Mouse (Mus musculus): ENCODE data around the gene Gm5767. TPM values are rescaled to one million over a fixed set of nuclear protein-coding genes. Genes with fewer than 3 reads are reported as not detected.

The Gm5767 gene
- polyA plus RNA-seq (2014; fragmentation: Illumina TruSeq; extraction: RNeasy Lipid Tissue Mini Kit (QIAGEN cat#74804); ENCODE audit: low read depth, low replicate concordance), result not detected

DNA sequence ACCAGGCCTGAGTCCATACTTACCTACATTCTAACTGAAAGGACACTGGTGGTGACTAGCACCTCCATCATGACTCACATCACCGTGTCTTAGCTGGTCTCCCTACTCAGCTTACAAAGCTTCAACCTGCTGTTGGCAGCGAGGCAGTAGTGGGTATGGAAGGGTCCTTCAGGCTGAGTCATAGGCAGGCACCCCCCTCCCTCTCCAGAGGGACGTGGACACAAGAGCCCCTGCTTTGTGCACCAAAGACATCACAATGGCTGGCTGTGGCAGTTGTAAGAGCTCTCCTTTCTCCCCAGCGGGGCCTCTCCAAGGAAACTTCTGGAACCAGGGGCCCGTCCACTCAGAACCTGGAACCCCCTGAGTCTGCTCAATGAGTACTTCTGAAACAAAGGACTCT is at the start of gene Gm5767:
TSS of gene Gm5767 (plus strand) at position 301 of the 400 bp plus-strand sequence.

DNA sequence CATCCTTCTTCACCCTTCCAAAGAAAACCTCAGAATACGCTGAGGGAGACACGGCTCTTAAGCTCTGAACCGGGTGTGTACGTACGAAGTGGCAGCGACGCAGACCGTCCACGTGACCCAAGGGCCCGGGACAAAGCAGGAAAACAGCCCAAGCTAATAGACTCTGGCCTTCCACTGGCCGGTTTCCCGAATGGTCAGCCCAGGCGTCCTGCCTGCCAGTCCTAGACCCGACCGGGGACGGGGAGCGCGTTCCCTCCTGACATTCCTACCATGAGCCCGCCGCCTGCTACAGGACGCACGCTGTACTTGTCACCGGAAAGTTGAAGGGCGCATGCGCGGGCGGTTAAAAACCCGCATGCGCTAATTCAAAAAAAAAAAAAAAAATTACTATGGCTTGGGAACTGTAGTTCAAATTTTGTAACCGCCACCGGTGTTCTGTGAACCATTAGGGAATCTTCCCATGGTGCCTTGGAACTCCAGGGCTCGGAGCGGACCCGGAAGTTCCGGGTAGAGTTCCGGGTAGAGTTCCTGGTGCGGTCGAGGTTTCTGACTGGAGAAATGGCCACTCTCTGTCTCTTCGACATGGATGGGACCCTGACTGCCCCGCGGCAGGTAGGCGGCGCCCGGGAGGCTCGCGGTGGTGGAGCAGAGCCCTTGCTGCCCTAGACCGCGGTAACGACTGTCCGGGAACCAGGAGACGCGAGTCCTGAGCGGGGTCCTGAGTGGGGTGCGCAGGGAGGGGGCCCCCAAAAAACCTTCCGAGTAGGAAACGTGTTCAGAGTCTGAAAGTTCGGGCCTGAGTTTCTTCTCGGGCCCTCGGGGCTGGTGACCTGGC is 43.1 kb upstream of the Gm5767 start, which contains the start of the genes Pmm2 and Tmem186:
TSS of gene Pmm2 (plus strand) at position 458 of the 835 bp plus-strand sequence.
TSS of gene Tmem186 (minus strand) at position 496 of the 835 bp plus-strand sequence.

DNA sequence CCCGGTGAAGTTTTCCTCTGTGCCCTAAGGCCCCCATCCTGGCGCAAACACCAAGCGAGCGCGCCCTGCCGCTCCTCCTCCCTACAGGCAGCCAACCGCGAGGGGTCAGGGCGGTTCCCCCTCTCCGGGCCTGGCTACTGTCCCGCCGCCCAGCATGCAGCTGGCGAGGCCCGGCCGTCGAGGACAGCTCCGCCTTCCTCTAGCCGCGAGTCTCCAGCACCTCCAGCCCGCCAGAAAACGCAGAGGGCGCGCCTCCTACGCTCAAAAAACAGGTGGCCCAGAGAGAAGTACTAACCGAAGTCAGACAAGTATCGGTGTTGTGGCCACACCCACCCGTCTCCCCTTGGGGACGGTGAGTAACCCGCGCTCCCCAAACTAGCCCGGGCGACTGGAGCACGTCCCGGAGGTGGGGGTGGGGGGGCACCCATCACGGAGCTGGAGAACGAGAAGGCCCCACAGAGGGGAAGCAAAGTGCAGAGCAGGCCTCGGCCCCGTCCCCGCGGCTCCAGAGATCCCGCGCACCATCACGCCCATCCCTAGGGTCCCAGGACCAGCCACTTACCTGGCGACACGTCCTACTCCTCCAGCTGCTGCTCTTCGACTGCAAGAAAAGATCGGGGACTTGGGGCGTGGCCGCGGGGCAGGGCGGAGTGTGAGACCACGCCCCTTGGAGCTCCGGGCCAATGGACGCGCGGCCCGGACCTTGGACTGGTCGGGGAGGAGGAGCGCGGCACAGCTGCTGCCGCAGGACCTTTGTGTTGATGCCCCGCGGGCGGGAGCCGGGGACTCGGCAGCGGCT is 8.8 kb upstream of the Gm5767 start, which contains the start of gene Carhsp1:
TSS of gene Carhsp1 (minus strand) at position 605 of the 799 bp plus-strand sequence.

Other genes with a start within 250 kb of the Gm5767 start
- gene Mettl22, start 210.0 kb upstream of the Gm5767 start, polyA plus RNA-seq (2014; fragmentation: Illumina TruSeq; extraction: RNeasy Lipid Tissue Mini Kit (QIAGEN cat#74804); ENCODE audit: low read depth, low replicate concordance), result 1.3 TPM
- 220 TPM for gene Abat, start 167.3 kb upstream of the Gm5767 start, polyA plus RNA-seq (2014; fragmentation: Illumina TruSeq; extraction: RNeasy Lipid Tissue Mini Kit (QIAGEN cat#74804); ENCODE audit: low read depth, low replicate concordance)
- gene Pmm2, start 43.1 kb upstream of the Gm5767 start, polyA plus RNA-seq (2014; fragmentation: Illumina TruSeq; extraction: RNeasy Lipid Tissue Mini Kit (QIAGEN cat#74804); ENCODE audit: low read depth, low replicate concordance), result 107 TPM
- 3.8 TPM for gene Tmem186, start 43.1 kb upstream of the Gm5767 start, polyA plus RNA-seq (2014; fragmentation: Illumina TruSeq; extraction: RNeasy Lipid Tissue Mini Kit (QIAGEN cat#74804); ENCODE audit: low read depth, low replicate concordance)
- gene Carhsp1, start 8.6 kb upstream of the Gm5767 start, polyA plus RNA-seq (2014; fragmentation: Illumina TruSeq; extraction: RNeasy Lipid Tissue Mini Kit (QIAGEN cat#74804); ENCODE audit: low read depth, low replicate concordance), result 27.2 TPM
- 59.1 TPM for gene Usp7, start 111.5 kb downstream of the Gm5767 start, polyA plus RNA-seq (2014; fragmentation: Illumina TruSeq; extraction: RNeasy Lipid Tissue Mini Kit (QIAGEN cat#74804); ENCODE audit: low read depth, low replicate concordance)
- 54.4 TPM for gene 1810013L24Rik, start 149.3 kb downstream of the Gm5767 start, polyA plus RNA-seq (2014; fragmentation: Illumina TruSeq; extraction: RNeasy Lipid Tissue Mini Kit (QIAGEN cat#74804); ENCODE audit: low read depth, low replicate concordance)

Measured in liver, adult 10 weeks (tissue).